Mouse (Mus musculus) retina, postnatal 7 days (tissue): ENCODE measurements around the gene Olfr485.
"Not testable (repeated sequence)": the region's sequence is repeated elsewhere in the genome, so short reads cannot be mapped to it uniquely, and the experiment has no call there.

Experiments used
- DNase-seq: peaks from one replicate; pipeline ENCODE4 v3.0.0-alpha.2; 2012; ENCODE audit warnings: low read depth, low spot score

Olfr485 gene

DNA sequence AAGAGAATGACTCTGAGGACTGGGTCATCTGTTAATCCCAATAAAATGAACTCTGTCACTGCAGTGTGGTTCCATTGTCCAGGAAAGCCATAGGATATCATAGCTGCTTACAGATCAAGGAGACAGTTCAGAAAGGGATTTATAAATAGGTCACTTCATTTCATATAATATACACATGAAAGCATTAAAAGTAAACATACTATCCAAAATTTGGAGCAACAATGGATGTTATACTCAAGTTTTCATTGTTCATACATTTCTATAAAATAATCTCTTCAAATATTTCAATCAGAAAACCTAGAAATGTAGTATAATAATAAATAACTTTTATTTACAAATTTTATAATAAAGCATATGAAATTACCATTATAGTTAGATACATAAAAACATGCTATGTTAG is at the start of gene Olfr485:
Gene Olfr485 (minus strand): TSS at position 101 of the 400 bp plus-strand sequence.
- no peak for DNase-seq

DNA sequence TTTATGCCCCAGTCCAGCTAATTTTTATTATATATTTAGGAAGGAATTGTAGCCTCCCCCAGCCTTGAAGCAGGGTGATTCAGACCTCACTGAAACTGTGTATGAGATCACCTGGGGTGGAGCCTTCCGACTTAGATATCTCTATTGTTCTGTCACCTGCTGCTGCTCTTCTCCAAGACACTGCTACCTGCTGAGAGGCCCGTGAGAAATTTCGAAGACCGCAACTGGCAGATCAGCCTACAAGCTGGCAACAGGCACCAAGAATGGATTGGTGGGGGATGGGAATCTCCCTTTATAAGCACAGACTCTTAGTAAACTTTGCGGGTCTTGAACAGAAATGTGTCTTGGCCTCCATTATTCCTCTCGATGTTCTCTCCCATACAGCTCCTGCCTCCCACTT is 37.3 kb upstream of the Olfr485 start:
- no peak for DNase-seq

DNA sequence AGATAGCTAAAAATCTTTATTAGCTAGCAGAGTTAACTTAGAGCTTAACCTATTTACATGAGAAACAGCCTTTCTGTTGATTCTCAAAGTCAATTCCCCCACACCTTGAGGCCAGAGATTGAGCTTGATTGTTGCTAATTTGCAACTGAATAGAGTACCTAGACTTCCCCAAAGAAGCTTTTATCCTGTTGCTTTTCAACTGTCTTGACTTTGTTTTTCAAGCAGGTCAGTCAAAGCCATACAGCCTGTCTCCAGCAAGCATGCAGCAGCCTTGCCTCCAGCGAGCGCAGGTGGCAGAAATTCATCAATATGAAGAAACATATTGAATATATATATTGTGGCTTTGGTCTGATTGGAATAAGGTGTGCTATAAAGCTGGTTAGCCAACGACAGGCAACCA is 36.7 kb upstream of the Olfr485 start:
- not testable (repeated sequence) for DNase-seq

DNA sequence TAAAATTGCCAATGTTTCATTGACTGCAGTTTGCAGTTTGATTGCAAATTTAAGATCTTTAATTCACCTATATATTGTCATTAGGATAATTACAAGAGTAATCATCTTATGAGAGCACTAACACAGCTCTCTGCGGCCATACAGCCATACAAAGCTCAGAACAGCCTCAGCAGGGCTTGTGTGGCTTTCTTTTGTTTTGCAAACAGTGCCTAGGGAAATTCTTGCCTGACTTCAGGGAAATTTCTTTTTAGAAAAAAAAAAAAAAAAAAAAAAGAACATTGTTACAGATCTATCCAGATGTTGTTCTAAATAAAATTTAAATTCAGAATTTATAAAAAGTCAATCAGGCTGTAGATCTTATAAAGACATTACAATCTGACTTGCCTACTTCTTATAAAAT is 33.0 kb upstream of the Olfr485 start:
- DNase-seq = not testable (repeated sequence)

DNA sequence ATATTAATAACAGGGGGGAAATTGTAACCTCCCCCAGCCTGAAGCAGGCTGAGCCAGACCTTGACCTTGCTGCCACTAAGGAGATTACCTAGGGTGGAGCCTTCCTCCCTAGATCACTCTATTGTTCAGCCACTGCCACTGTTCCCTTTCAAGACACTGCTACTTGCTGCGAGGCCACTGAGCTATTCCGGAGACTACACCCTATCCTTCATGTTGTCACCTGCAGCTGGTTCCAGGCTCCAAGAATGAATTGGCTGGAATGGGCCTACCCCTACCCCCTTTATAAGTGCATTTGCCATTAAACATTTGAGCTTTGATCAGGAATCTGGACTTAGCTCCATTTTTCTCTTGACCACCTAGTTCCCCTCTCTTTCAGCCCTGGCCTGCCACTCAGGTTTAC is 31.5 kb upstream of the Olfr485 start:
- not testable (repeated sequence) for DNase-seq

DNA sequence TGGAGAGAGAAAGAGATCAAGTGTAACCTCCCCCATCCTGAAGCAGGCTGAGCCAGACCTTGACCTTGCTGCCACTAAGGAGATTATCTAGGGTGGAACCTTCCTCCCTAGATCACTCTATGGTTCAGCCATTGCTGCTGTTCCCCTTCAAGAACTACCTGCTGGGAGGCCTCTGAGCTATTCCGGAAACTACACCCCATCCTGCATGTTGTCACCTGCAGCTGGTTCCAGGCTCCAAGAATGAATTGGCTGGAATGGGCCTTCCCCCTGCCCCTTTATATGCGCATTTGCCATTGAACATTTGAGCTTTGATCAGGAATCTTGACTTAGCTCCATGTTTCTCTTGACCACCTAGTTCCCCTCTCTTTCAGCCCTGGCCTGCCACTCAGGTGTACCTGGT is 25.6 kb upstream of the Olfr485 start:
- not testable (repeated sequence) for DNase-seq

DNA sequence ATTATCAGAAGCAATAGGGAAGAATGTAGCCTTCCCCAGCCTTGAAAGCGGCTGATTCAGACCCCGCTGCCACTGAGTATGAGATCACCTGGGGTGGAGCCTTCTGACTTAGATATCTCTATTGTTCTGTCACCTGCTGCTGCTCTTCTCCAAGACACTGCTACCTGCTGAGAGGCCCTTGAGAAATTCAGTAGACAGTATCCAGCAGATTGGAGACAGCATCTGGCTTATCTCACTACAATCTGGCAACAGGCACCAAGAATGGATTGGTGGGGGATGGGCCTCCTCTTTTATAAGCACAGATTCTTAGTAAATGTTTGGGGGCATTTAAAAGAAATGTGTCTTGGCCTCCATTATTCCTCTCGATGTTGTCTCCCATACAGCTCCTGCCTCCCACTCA is 24.7 kb upstream of the Olfr485 start:
- not testable (repeated sequence) for DNase-seq

DNA sequence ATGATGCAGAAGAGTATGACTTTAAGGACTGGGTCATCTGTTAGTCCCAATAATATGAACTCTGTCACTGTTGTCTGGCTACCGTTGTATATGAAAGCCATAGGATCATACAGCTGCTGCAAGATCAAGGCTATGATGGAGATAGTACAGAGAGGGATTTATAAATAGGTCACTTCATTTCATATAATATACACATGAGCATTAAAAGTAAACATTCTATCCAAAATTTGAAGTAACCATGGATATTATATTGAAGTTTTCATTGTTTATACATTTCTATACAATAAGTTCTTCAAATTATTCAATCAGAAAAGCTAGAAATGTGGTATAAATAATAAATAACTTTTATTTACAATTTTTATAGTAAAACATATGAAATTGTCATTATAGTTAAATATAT is 13.0 kb upstream of the Olfr485 start, which contains the start of gene Olfr486:
Gene Olfr486 (minus strand): TSS at position 101 of the 400 bp plus-strand sequence.
- not testable (repeated sequence) for DNase-seq

DNA sequence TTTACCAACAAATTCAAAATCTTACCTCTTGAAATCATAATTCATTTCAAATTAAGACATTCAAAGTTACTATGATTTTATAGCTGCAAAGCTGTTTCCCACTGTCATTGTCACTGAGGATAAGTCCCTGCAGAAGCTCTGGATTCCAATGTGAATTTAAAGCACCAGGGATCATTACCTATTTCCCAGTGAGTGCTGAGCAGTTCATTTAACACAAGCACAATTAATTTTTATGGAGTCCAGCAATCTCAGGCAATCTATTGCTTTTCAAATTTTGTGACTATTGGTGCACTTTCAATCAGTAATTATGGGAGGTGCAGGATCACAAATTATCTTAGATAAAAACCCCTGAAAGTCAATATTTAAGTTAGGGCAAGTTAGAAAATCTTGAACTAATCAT is 32.3 kb downstream of the Olfr485 start, which contains the start of gene Olfr484:
Gene Olfr484 (minus strand): TSS at position 101 of the 400 bp plus-strand sequence.
- DNase-seq = no peak

DNA sequence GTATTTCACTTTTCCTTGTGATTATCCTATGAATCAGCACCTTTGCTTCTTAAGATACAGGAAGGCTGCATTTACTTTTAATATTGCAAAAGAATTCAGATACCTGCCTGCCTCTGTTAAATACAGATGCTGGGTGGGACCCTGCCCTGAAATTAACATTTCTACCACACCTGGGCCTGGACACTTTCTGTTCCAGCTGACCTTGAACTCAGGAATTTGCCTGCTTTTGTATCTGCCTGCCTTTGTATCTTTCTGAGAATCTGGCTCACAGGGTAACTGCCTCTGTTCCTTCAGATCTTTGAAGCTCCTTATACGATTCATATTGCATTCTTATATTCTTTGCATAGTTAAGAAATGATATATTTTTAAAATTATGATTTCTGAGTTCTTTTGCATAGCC is 38.3 kb downstream of the Olfr485 start:
- no peak for DNase-seq

DNA sequence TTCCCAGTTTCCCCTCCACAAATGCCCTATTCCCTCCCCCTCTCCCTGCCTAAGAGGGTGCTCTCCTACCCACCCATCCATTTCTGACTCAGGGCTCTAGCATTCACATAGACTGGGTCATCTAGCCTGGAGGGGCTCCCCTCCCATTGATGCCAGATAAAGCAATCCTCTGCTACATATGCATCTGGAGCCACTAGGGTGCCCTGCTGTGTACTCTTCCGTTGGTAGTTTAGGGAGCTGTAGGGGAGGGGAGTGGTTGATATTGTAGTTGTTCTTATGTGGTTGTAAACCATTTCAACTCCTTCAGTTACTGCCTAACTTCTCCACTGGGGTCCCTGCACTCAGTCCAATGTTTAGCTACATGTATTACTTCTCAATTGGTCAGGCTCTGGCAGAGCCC is 39.0 kb downstream of the Olfr485 start:
- no peak for DNase-seq
